Mouse (Mus musculus): ENCODE measurements around the gene Tyro3.

DNA sequence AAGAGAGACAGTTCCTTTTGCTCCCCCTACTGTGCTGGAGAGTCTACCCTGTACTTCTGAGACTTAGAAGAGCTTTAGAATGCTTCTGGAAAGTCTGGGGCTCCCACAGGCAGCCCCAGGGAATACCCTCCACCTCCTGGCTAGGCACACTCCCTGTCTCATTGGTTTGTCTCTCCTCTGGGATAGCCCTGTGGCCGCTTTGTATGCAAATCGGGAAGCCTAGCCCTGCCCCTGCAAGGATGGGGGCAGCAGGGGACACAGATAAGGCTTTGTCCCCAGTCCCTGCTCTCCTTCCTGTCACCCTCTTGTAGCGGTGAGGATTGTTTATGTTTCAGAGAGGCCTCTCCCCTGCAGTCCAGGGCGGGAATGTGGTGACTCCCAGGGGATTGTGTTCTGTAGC is 11.3 kb downstream of the Tyro3 start:
- TF ChIP-seq POLR2A (IDR thresholded peaks at IDR 0.05; ENCODE audit: extremely low read depth, insufficient read depth, low read length) (no peak), CTCF (IDR thresholded peaks at IDR 0.05; ENCODE audit: extremely low read depth, insufficient read depth, low read length) (no peak)

Data from cortical plate, adult 2 months (tissue).